Mouse (Mus musculus) stomach, postnatal 0 days (tissue): ENCODE measurements at regions not wholly inside any gene's neighbourhood (a gene's known extent, or its start where the extent isn't known, plus 50 kb on each side); places are given as distances from the start of the nearest gene placed in this dataset.

Source experiments
- CTCF ChIP-seq: IDR thresholded peaks from 2 replicates; pipeline ENCODE4 v1.5.1; 2016; ENCODE audit warnings: antibody characterized with exemption, low read depth, mild to moderate bottlenecking, moderate library complexity
- EP300 ChIP-seq: optimal IDR thresholded peaks from 2 replicates; pipeline ENCODE3; 2016; ENCODE audit warnings: antibody characterized with exemption

DNA sequence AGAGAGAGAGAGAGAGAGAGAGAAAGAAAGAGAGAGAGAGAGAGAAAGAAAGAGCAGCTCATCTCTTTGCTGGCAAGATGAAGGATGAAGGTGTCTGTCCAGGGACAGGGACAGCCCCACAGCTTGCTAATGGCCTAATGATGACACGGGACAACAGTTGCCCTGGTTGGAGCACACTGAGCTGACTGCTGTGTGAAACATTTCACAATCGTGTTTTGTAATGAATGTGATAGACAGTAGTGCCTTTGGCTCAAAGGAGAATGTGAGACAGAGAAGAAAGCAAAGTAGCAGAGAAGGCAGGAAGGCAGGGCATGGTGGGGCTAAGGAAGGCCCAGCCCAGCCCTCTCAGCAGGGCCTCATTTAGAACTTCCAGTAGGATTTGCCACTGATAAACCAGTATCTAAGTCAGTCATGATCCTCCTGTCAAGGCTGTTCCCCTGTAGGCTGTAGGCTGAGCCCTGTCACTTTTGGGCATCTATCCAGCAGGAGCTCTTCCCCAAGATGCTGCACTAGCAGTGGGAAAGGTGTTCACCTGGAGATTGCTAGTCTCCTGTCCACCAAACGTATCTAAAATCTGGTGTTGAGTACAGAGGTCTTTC is 54.2 kb upstream of the Irs2 start:
- TF ChIP-seq CTCF (no peak), EP300 (no peak)
